Comparison of ENCODE assay signal across 9 mouse cellular contexts in the genomic region with DNA sequence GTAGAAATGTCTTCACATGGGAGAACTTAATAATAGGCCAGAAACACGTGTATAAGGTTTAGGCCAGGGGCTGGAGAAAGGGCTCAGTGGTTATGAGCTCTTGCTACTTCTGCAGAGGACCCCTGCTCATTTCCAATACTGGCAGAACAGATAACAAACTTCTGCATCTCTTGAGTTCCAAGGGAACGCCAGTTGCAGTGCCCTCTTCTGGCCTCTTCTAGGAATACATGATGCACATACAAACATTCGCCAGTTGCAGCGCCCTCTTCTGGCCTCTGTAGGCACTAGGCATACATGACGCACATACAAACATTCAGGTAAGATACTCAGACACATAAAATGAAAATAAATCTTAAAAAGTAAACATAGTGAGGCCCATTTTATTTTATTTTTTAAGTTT. TPM values are rescaled to one million over a fixed set of nuclear protein-coding genes. Genes with fewer than 3 reads are reported as not detected.
DNase-seq lines count a peak whose midpoint lies in the region; ATAC-seq and TF ChIP-seq lines count a peak whose summit lies in the region.
"Had no signal": no experiment of that assay in that cellular context is flagged by ENCODE, and none has a peak within 500 bp of the region (broad histone marks: within the 10 kb centered on the region; RNA-seq: fewer than 3 reads in every experiment).

No protein-coding gene starts in this region.

- no peak overlapping the region for H3K4me3 ChIP-seq in kidney, embryonic 15.5 days (replicated peaks)
- no peak overlapping the region for H3K4me3 ChIP-seq in G1E (ENCODE audit: low read depth, low read length)

- no peak overlapping the region for H3K9ac ChIP-seq in kidney, embryonic 15.5 days

- H3K27me3 ChIP-seq in kidney, embryonic 15.5 days: no peaks in the 10 kb centered on the region
- peaks cover 27% of the 10 kb centered on the region for H3K27me3 ChIP-seq in G1E (ENCODE audit: insufficient read depth, low read length)

- no peak overlapping the region for H3K4me2 ChIP-seq in kidney, embryonic 15.5 days

- H3K36me3 ChIP-seq in kidney, embryonic 15.5 days: no peaks in the 10 kb centered on the region
- no peaks in the 10 kb centered on the region for H3K36me3 ChIP-seq in G1E (replicated peaks)

- ATAC-seq in kidney, embryonic 15.5 days (replicated peaks; ENCODE audit: low FRiP score): no peak
- ATAC-seq in G1E (ENCODE audit: extremely low read depth, insufficient number of reproducible peaks, low FRiP score, poor library complexity, severe bottlenecking): no peak

- 72% methylated on average over 5 of the region's 5 CpGs for WGBS in kidney, embryonic 15.5 days

- peaks cover 27% of the 10 kb centered on the region for H3K4me1 ChIP-seq in kidney, embryonic 15.5 days
- H3K4me1 ChIP-seq in G1E (ENCODE audit: insufficient read depth, low read depth, low read length): peaks cover 11% of the 10 kb centered on the region

- peak; percentile 37; the same call in 1 of the 2 replicates for TF ChIP-seq CTCF in G1E (IDR thresholded peaks at IDR 0.05; ENCODE audit: low read depth, low read length)

- DNase-seq in kidney, adult 18-20 months: no peak
- DNase-seq in 416B (ENCODE audit: low read depth): peak; percentile 91
- no peak for DNase-seq in G1E (ENCODE audit: low spot score)
- peak; percentile 36 for DNase-seq in forelimb bud, embryonic 11.5 days (ENCODE audit: low read depth, low spot score)
- DNase-seq in adrenal gland, postnatal 36 days: no peak
- DNase-seq in cerebellum, postnatal 4 days (ENCODE audit: low spot score in 2 of 2): no peak
- no peak for DNase-seq in adrenal gland, adult (ENCODE audit: inconsistent age in 2 of 2, low spot score in 1 of 2)
- DNase-seq: lung, adult 18-20 months had no signal

- H3K9me3 ChIP-seq in kidney, embryonic 15.5 days (replicated peaks): no peaks in the 10 kb centered on the region
- no peaks in the 10 kb centered on the region for H3K9me3 ChIP-seq in G1E (replicated peaks)

- 0 out of 2 replicates have a peak overlapping the region, but pooled peaks have one; percentile 4 for H3K27ac ChIP-seq in kidney, embryonic 15.5 days

RNA-seq across cellular contexts. Expression of a gene that starts 4.5 kb away (rescaled TPM):
- polyA plus RNA-seq in kidney, embryonic 15.5 days (2015; fragmentation: Nextera tagmentation; extraction: Ambion mirVana): 75.1 and 84.1 TPM in 2 replicates
- 20.8 and 28.2 TPM in 2 replicates for total RNA-seq in G1E (2014; fragmentation: Nextera tagmentation)
- 33.3 and 36.6 TPM in 2 replicates for total RNA-seq in G1E (2017)
- polyA plus RNA-seq in G1E (2012): 16.7 and 19.2 TPM in 2 replicates
- total RNA-seq in adrenal gland, postnatal 36 days (2021): 10 to 100 TPM; 54.7 to 55.0 TPM

Comparison
In these comparisons a context has a peak if more than half of its experiments do, and no peak if none do; other contexts are left out.
1. DNase-seq: peak in 416B (single experiment) and forelimb bud, embryonic 11.5 days (single experiment); none in kidney, adult 18-20 months (single experiment), G1E (single experiment), adrenal gland, postnatal 36 days (0 of 2), cerebellum, postnatal 4 days (0 of 2) and adrenal gland, adult (0 of 2).